Mouse (Mus musculus) spleen, postnatal 36 days (tissue): ENCODE measurements around the gene Ap4b1.
"Not testable (repeated sequence)": the region's sequence is repeated elsewhere in the genome, so short reads cannot be mapped to it uniquely, and the experiment has no call there.

Experiments
- DNase-seq, 2 experiments: peaks; one replicate each; pipeline ENCODE4 v3.0.0; 2022; ENCODE audit warnings: low spot score in 2 of 2, mixed read lengths in 1 of 2

Gene Ap4b1

GRCm38 (mm10) chr3:103799507-103799906 is 9.8 kb upstream of the Ap4b1 start:
- peak; percentile 54 to 75 for DNase-seq

- peak; percentile 70 to 75 for DNase-seq
These were observed 7.4 kb upstream of the Ap4b1 start for GRCm38 (mm10) chr3:103801631-103802531.

GRCm38 (mm10) chr3:103802861-103803260 is 6.5 kb upstream of the Ap4b1 start:
- peak in 1 of 2 experiments; percentile 29 for DNase-seq

- DNase-seq, result no peak
These were observed 3.6 kb upstream of the Ap4b1 start for GRCm38 (mm10) chr3:103805671-103806070.

GRCm38 (mm10) chr3:103809799-103810150 is 455 bp downstream of the Ap4b1 start:
- no peak for DNase-seq

GRCm38 (mm10) chr3:103810967-103811366 is 1.6 kb downstream of the Ap4b1 start:
- no peak for DNase-seq

GRCm38 (mm10) chr3:103827548-103827947 is 18.2 kb downstream of the Ap4b1 start:
- no peak for DNase-seq

GRCm38 (mm10) chr3:103829036-103829435 is 19.7 kb downstream of the Ap4b1 start:
- no peak for DNase-seq

- peak; percentile 26 to 44 for DNase-seq
These were observed 21.4 kb downstream of the Ap4b1 start for GRCm38 (mm10) chr3:103830681-103831080.

- DNase-seq, result no peak
These were observed 21.8 kb downstream of the Ap4b1 start for GRCm38 (mm10) chr3:103831146-103831545.

- DNase-seq, result no peak
These were observed 23.1 kb downstream of the Ap4b1 start, which contains the start of gene Bcl2l15 for GRCm38 (mm10) chr3:103832426-103832825. TSS of gene Bcl2l15 (plus strand) at chr3:103832601.

GRCm38 (mm10) chr3:103834001-103834400 is 24.7 kb downstream of the Ap4b1 start:
- DNase-seq, result no peak

- no peak for DNase-seq
These were observed 26.1 kb downstream of the Ap4b1 start for GRCm38 (mm10) chr3:103835272-103835950.

GRCm38 (mm10) chr3:103835951-103836310 is 26.6 kb downstream of the Ap4b1 start:
- peak in 1 of 2 experiments; percentile 19 for DNase-seq

GRCm38 (mm10) chr3:103836453-103836852 is 27.1 kb downstream of the Ap4b1 start:
- no peak for DNase-seq

GRCm38 (mm10) chr3:103839711-103840110 is 30.4 kb downstream of the Ap4b1 start:
- DNase-seq, result no peak

GRCm38 (mm10) chr3:103840195-103840594 is 30.9 kb downstream of the Ap4b1 start:
- not testable (repeated sequence) for DNase-seq

- DNase-seq, result not testable (repeated sequence)
These were observed 31.6 kb downstream of the Ap4b1 start for GRCm38 (mm10) chr3:103840946-103841345.

- peak in 1 of 2 experiments; percentile 14 for DNase-seq
These were observed 41.5 kb downstream of the Ap4b1 start for GRCm38 (mm10) chr3:103850644-103851363.

GRCm38 (mm10) chr3:103851481-103851880 is 42.2 kb downstream of the Ap4b1 start:
- DNase-seq, result no peak

- DNase-seq, result no peak
These were observed 42.6 kb downstream of the Ap4b1 start for GRCm38 (mm10) chr3:103851882-103852281.
